Mouse (Mus musculus) WW6 (cell line): Measurements from ENCODE around the gene Cul7.

Experiments used
- DNase-seq: peaks from one replicate; pipeline ENCODE4 v3.0.0-alpha.2; 2013; ENCODE audit warnings: low read depth, low spot score

Gene Cul7

GRCm38 (mm10) chr17:46628791-46629684, 21.1 kb upstream of the Cul7 start, which contains the start of gene Ptk7:
Gene Ptk7, minus strand, starts transcription at chr17:46629504.
- no peak for DNase-seq

- DNase-seq = no peak
Measured at GRCm38 (mm10) chr17:46629685-46630441, 20.3 kb upstream of the Cul7 start.

- no peak for DNase-seq
Measured at GRCm38 (mm10) chr17:46636831-46637523, 13.2 kb upstream of the Cul7 start.

- no peak for DNase-seq
Measured at GRCm38 (mm10) chr17:46639929-46640328, 10.2 kb upstream of the Cul7 start.

- no peak for DNase-seq
Measured at GRCm38 (mm10) chr17:46642060-46642459, 8.1 kb upstream of the Cul7 start.

- no peak for DNase-seq
Measured at GRCm38 (mm10) chr17:46644152-46644805, 5.9 kb upstream of the Cul7 start.

- DNase-seq = no peak
Measured at GRCm38 (mm10) chr17:46644916-46645475, 5.1 kb upstream of the Cul7 start.

GRCm38 (mm10) chr17:46645561-46646321, 4.4 kb upstream of the Cul7 start, which contains the start of the genes Klc4 and Mrpl2:
Gene Klc4, minus strand, starts transcription at chr17:46646022.
Gene Mrpl2, plus strand, starts transcription at chr17:46646229.
- peak; percentile 97 for DNase-seq

- DNase-seq = no peak
Measured at GRCm38 (mm10) chr17:46646322-46646662, 3.8 kb upstream of the Cul7 start.

GRCm38 (mm10) chr17:46647279-46647678, 2.9 kb upstream of the Cul7 start:
- DNase-seq = no peak

GRCm38 (mm10) chr17:46648436-46648835, 1.7 kb upstream of the Cul7 start:
- no peak for DNase-seq

GRCm38 (mm10) chr17:46649811-46650210, 326 bp upstream of the Cul7 start:
- no peak for DNase-seq

GRCm38 (mm10) chr17:46651292-46651691, 1.2 kb downstream of the Cul7 start:
- DNase-seq = no peak

GRCm38 (mm10) chr17:46651755-46652547, 1.8 kb downstream of the Cul7 start:
- DNase-seq = no peak

GRCm38 (mm10) chr17:46656054-46656453, 5.9 kb downstream of the Cul7 start:
- no peak for DNase-seq

- DNase-seq = no peak
Measured at GRCm38 (mm10) chr17:46661351-46661750, 11.2 kb downstream of the Cul7 start.

- no peak for DNase-seq
Measured at GRCm38 (mm10) chr17:46661981-46662380, 11.8 kb downstream of the Cul7 start.

- DNase-seq = no peak
Measured at GRCm38 (mm10) chr17:46662730-46663129, 12.6 kb downstream of the Cul7 start.

GRCm38 (mm10) chr17:46667712-46668111, 17.6 kb downstream of the Cul7 start:
- no peak for DNase-seq

- no peak for DNase-seq
Measured at GRCm38 (mm10) chr17:46669911-46670310, 19.8 kb downstream of the Cul7 start.
